Comparison of ENCODE assay signal across 7 mouse cellular contexts in the genomic region with DNA sequence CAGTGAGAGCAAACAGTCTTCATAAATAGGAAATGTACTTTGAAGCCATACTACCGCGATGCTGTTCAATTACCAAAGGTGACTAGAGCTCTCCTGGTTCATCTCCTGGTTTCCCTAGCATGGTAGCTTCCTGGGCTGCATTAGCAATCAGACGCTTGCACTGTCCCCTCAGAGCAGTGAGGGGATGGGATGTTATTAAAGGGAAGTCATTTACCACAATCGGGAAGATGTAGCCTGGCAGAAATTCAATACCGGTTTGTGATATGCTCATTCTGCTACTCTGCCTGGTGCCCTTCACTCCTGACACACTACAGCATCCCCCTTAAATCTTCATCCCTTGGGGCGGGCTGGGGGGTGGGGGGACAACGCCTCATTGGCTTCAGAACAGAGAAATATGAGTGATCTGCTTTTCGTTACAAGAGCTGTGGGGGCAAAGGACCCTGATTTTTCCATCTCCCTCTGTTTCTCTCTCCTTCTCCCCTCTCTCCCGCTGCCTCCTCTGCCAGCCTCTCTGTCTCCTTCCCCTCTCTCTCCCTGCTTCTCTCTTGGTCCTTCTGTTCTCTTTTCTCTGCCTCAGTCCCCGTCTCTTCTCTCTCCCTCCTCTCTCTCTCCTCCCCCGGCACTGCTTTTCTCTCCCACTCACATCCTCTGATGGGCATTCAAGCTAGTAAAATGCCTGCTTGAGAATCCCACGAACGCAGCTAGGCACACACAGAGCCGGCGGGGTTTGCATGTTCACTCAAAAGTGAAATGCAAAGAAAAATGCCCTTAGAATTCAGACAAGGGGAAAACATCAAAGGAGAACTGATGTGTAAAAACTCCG. TPM values are rescaled to one million over a fixed set of nuclear protein-coding genes. Genes with fewer than 3 reads are reported as not detected.
DNase-seq lines count a peak whose midpoint lies in the region; ATAC-seq and TF ChIP-seq lines count a peak whose summit lies in the region.

No protein-coding gene starts in this region.

- ATAC-seq in lung, embryonic 16.5 days (ENCODE audit: low read depth) = 0 out of 2 replicates have a peak, but pooled peaks have one; percentile 29
- peak; percentile 49 for ATAC-seq in hindbrain, embryonic 14.5 days (ENCODE audit: low FRiP score)
- no peak for ATAC-seq in limb, embryonic 14.5 days (ENCODE audit: low FRiP score, low read depth)

- no peaks in the 10 kb centered on the region for H3K36me3 ChIP-seq in lung, embryonic 16.5 days (ENCODE audit: control insufficient read depth, insufficient read depth, low read length)
- H3K36me3 ChIP-seq in hindbrain, embryonic 14.5 days (replicated peaks; ENCODE audit: control insufficient read depth, insufficient read depth) = no peaks in the 10 kb centered on the region
- H3K36me3 ChIP-seq in limb, embryonic 14.5 days (ENCODE audit: control insufficient read depth, insufficient read depth, low read length) = no peaks in the 10 kb centered on the region

- peak overlapping the region; percentile 58 for H3K9ac ChIP-seq in lung, embryonic 16.5 days (ENCODE audit: low read length)
- H3K9ac ChIP-seq in hindbrain, embryonic 14.5 days = peak overlapping the region; percentile 80
- H3K9ac ChIP-seq in limb, embryonic 14.5 days (ENCODE audit: low read depth, low read length, severe bottlenecking) = peak overlapping the region; percentile 28; the same call in 1 of the 2 replicates

- no peak for DNase-seq in lung, postnatal 10 days
- peak; percentile 26 to 42 for DNase-seq in cerebellum, postnatal 36 days
- DNase-seq in hindbrain, embryonic 14.5 days (ENCODE audit: low spot score) = peak; percentile 65
- DNase-seq in limb, embryonic 14.5 days (ENCODE audit: low spot score) = no peak
- peak; percentile 52 for DNase-seq in retina, embryonic 14.5 days (ENCODE audit: low spot score)
- no peak for DNase-seq in adipocyte (ENCODE audit: low spot score)

- H3K9me3 ChIP-seq in lung, embryonic 16.5 days (ENCODE audit: control insufficient read depth, low read length) = no peaks in the 10 kb centered on the region
- H3K9me3 ChIP-seq in hindbrain, embryonic 14.5 days (ENCODE audit: control insufficient read depth, low read length) = no peaks in the 10 kb centered on the region
- H3K9me3 ChIP-seq in limb, embryonic 14.5 days (ENCODE audit: control insufficient read depth, low read length) = no peaks in the 10 kb centered on the region

- H3K27me3 ChIP-seq in lung, embryonic 16.5 days (ENCODE audit: control insufficient read depth, insufficient read depth, low read depth, low read length) = no peaks in the 10 kb centered on the region
- H3K27me3 ChIP-seq in hindbrain, embryonic 14.5 days (ENCODE audit: control insufficient read depth, insufficient read depth, low read length) = no peaks in the 10 kb centered on the region
- no peaks in the 10 kb centered on the region for H3K27me3 ChIP-seq in limb, embryonic 14.5 days (ENCODE audit: control insufficient read depth, insufficient read depth, low read length)

- H3K4me3 ChIP-seq in lung, embryonic 16.5 days (ENCODE audit: low read length) = peak overlapping the region; percentile 54
- peak overlapping the region; percentile 55 for H3K4me3 ChIP-seq in hindbrain, embryonic 14.5 days (replicated peaks; ENCODE audit: low read length)
- peak overlapping the region; percentile 36 for H3K4me3 ChIP-seq in limb, embryonic 14.5 days (replicated peaks; ENCODE audit: low read length)

- H3K27ac ChIP-seq in lung, embryonic 16.5 days (ENCODE audit: low read length) = no peak overlapping the region
- peak overlapping the region; percentile 88 for H3K27ac ChIP-seq in hindbrain, embryonic 14.5 days
- H3K27ac ChIP-seq in limb, embryonic 14.5 days (replicated peaks; ENCODE audit: low read depth, low read length) = no peak overlapping the region

- TF ChIP-seq POLR2A in limb, embryonic 14.5 days (IDR thresholded peaks at IDR 0.05; ENCODE audit: borderline replicate concordance, extremely low read depth, insufficient read depth, insufficient read length) = no peak

- peaks cover 29% of the 10 kb centered on the region for H3K4me1 ChIP-seq in lung, embryonic 16.5 days (replicated peaks; ENCODE audit: control insufficient read depth, insufficient read depth, low read length)
- peaks cover 22% of the 10 kb centered on the region for H3K4me1 ChIP-seq in hindbrain, embryonic 14.5 days (replicated peaks; ENCODE audit: control insufficient read depth, insufficient read depth, low read length)
- H3K4me1 ChIP-seq in limb, embryonic 14.5 days (ENCODE audit: control insufficient read depth, insufficient read depth, low read length) = peaks cover 12% of the 10 kb centered on the region

- 21% methylated on average over 16 of the region's 16 CpGs for WGBS in lung, embryonic 16.5 days
- WGBS in hindbrain, embryonic 14.5 days = 10% methylated on average over 16 of the region's 16 CpGs
- 18% methylated on average over 16 of the region's 16 CpGs for WGBS in limb, embryonic 14.5 days

- H3K4me2 ChIP-seq in lung, embryonic 16.5 days (ENCODE audit: low read depth, low read length) = peak overlapping the region; percentile 68
- H3K4me2 ChIP-seq in hindbrain, embryonic 14.5 days (replicated peaks) = peak overlapping the region; percentile 76
- peak overlapping the region; percentile 55 for H3K4me2 ChIP-seq in limb, embryonic 14.5 days (replicated peaks; ENCODE audit: low read depth, low read length, severe bottlenecking)

RNA-seq across cellular contexts. Expression of gene Lrrn3, which starts 1.3 kb away (rescaled TPM):
- 14.1 and 16.3 TPM in 2 replicates for polyA plus RNA-seq in lung, embryonic 16.5 days (2015; fragmentation: Nextera tagmentation; extraction: Ambion mirVana)
- 102 and 121 TPM in 2 replicates for polyA plus RNA-seq in hindbrain, embryonic 14.5 days (2014; fragmentation: Nextera tagmentation; extraction: Ambion mirVana)
- 4.6 and 5.1 TPM in 2 replicates for polyA plus RNA-seq in limb, embryonic 14.5 days (2012; rRNA removed)
- polyA plus RNA-seq in limb, embryonic 14.5 days (2014; fragmentation: Nextera tagmentation; extraction: Ambion mirVana) = 10.4 and 12.1 TPM in 2 replicates

Comparison
In these comparisons a context has a peak if more than half of its experiments do, and no peak if none do; other contexts are left out.
1. H3K9ac ChIP-seq: peak in every context shown above with its lines; median percentile 80 in hindbrain, embryonic 14.5 days; 58 in lung, embryonic 16.5 days; 28 in limb, embryonic 14.5 days.
2. DNase-seq: peak in cerebellum, postnatal 36 days (2 of 2), hindbrain, embryonic 14.5 days (single experiment) and retina, embryonic 14.5 days (single experiment); none in lung, postnatal 10 days (single experiment), limb, embryonic 14.5 days (single experiment) and adipocyte (single experiment).
3. Peak in every context shown above with its lines, with median percentiles within 50 percentile points of each other: H3K4me2 ChIP-seq and H3K4me3 ChIP-seq.